Mouse (Mus musculus): ENCODE data around the gene Themis2.
A peak's percentile ranks its signal among the peaks of the same experiment; 100 is the strongest.

Gene Themis2

DNA sequence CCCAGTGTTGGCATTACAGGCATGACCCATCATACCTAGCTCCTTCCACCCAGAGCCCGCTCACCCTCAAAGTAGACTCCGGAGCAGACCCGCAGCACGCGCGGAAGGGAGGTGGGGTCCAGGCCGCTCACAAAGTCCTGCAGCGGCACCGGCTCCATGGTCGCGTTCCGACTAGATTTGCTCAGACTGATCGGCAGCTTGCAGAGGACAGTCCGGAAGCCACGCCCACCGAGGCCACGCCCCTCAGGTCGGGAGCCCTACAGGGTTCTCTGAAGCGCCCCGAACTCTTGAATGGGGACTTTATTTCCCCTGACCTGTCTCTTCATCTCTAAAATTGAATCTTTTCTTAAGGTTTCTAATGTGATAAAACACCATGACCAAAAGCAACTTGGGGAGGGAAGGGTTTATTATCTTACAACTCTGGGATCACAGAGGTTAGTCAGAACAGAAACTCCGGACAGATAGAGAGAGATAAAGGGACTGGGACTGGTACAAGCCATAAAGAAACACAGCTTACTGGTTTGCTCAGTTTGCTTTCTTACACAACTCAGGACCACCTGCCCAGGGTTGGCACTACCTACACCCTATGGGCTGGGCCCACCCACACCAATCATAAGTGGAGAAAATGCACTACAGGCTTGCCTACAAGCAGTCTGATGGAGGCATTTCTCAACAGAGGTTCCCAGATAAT lies at the start of gene Themis2:
Themis2 (minus strand) TSS at position 192 of the 691 bp plus-strand sequence.
- peak; percentile 59 for DNase-seq (ENCODE audit: low read depth, low spot score)

DNA sequence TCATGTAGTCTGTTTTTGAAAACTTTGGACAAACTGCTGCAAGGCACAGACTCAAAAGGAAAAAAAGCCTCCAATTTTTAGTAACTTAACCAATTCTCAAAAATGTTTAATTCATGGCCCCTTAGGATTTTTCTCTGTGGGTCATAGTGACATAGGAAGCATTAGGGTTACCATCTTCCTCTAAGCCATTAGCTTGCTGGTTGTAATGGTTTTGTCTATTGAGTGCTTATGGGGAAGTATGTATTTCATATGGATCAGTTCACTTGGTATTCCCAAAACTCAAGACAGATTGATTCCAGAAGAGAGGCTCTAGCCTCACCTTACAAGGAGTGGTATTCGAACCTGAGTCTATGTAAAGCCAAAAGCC lies 47.5 kb upstream of the Themis2 start:
- no peak for DNase-seq (ENCODE audit: low read depth, low spot score)

- peak; percentile 96 for DNase-seq (ENCODE audit: low read depth, low spot score)
These were observed 47.0 kb upstream of the Themis2 start, which contains the start of gene Ppp1r8 for GRCm38 (mm10) chr4:132842970-132843704. Ppp1r8 (minus strand) TSS chr4:132843169.

DNA sequence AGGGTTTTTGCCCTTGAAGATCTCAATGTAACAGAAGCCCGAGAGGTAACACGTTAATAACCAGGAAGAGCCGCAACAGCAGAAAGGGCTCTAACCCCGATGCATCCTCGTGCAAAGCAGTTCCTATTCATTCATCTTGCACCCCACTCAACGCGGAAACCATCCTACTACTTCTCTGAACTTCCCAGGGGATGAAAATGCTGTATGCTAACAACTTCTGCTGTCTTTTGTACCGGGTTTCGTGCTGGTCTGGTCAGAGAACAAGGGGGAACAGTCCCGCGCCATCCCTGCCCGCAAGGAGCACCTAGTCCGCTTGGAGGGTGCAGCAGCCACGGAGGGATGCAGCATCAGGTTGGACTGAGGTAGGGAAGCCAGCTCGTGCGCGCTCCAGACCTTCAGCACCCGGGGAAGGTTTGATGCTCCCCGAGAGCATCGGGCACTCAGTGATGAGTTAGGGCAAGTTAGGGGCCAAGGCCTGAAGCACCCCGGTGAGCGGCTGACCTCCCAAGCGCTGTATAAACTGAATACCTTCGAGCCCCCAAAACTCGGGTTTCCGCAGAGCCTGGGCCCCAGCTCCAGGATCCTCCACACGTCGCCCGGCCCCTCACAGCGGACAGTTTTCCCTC lies 46.2 kb upstream of the Themis2 start:
- DNase-seq (ENCODE audit: low read depth, low spot score), result no peak

- DNase-seq (ENCODE audit: low read depth, low spot score), result no peak
These were observed 45.3 kb upstream of the Themis2 start for GRCm38 (mm10) chr4:132841493-132841892.

DNA sequence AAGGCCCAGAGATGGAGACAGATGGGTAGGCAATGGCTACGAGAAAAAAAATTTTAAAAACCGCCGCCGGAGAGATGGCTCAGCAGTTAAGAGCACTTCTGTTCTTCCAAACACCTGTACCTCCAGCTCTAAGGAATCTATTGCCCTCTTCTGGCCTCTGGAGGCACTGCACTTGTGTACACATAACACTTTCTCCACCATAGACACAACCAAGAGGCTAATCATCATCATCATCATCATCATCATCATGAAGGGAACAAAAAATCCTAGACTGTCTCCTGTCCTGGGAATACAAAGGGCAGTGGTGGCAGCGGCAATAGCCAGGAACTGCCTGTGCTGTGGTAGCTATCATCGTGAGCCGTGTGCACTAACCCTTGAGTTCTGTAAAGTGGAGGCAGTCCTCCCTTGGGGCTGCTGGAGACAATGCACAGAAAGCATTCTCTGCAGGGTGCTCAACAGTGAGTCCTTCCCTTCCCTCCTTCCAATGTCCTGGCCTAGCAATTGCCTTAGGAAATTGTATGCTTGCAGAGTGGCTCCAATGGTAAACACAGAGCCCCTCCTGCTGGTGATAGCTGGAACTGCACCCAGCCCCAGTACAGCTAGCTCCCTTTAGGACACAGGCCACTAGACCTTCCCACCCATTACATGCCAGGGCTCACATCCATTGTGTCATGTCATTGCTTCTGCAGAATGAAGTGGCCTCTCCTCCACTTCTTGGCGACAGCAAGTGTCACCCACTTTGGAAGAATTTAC lies 27.6 kb upstream of the Themis2 start:
- peak; percentile 55 for DNase-seq (ENCODE audit: low read depth, low spot score)

- no peak for DNase-seq (ENCODE audit: low read depth, low spot score)
These were observed 22.3 kb upstream of the Themis2 start for GRCm38 (mm10) chr4:132818442-132818841.

DNA sequence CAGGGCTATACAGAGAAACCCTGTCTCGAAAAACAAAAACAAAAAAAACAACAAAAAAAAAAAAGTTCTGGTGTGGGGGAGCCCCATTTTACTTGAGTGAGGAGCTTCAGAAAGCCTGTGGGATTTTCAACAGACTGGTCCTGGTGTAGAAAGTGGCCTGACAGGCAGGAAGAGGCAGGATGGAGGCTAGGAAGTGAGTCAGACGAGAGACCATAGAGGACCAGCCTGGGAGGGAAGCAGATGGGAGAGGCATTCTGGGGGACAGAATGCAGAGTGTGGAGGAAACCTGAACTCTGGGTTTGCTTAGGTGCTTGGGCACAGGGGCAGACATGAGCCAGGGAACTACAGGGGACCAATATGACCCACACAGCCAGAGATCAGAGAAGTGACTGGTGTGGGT lies 20.7 kb upstream of the Themis2 start:
- no peak for DNase-seq (ENCODE audit: low read depth, low spot score)

DNA sequence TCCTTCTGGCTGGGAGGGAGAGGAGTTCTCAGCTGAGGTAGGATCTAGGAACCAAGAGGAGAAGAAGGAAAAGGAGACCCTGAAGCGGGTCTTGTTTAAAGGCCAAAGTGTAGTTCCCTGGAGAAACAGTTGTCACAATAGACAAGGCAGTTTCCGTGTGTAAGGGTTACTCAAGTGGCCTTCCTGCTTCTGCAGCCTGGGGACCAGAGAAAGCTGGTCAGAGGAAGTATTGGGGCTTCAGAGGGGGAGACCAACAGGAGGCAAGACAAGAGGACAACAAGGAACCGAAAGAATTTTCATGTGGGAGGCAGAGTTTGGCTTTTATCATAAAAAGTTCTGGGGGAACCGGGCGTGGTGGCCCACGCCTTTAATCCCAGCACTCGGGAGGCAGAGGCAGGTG lies 20.2 kb upstream of the Themis2 start:
- no peak for DNase-seq (ENCODE audit: low read depth, low spot score)

DNA sequence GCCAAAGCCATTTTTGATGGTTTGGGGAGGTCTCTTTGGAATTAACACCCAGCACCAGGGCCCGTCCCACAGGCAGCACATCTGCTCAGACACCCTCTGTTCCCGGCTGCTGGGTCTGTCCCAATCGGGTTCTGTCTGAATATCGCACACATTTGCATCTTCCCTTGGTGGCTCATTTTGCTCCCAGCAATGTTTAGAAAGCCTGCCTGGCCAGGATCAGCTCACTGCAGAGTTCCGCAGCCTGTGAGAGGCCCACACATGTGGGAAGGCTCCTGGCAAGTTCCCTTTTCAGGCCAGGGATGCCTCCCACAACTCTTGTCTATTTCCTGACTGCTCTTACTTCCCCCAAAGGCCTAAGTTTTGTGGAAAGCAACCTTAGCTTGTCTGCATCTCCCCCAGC lies 13.4 kb upstream of the Themis2 start:
- DNase-seq (ENCODE audit: low read depth, low spot score), result no peak

GRCm38 (mm10) chr4:132807771-132808641 lies 11.8 kb upstream of the Themis2 start:
- DNase-seq (ENCODE audit: low read depth, low spot score), result no peak

DNA sequence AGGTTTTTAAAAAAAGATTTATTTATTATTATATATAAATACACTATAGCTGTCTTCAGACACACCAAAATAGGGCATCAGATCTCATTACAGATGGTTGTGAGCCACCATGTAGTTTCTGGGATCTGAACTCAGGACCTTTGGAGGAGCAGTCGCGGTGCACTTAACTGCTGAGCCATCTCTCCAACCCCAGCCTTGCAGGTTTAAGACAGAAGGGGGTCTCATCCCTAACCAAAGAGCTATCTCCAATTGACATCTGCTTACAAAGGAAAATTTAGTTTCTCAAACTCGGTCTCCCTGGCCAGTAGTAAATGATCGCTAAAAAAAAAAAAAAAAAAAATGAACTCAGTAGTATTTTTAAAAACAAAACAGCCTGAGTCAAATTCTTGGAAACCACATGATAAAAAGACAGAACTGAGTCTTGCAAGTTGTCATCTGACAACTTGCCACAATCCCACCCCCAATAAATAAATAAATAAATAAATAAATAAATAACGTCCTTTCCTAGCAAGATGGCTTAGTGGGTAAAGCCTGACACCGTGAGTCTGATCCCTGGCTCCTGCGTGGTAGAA lies 10.5 kb upstream of the Themis2 start:
- DNase-seq (ENCODE audit: low read depth, low spot score), result no peak

- no peak for DNase-seq (ENCODE audit: low read depth, low spot score)
These were observed 9.5 kb upstream of the Themis2 start for GRCm38 (mm10) chr4:132805599-132806197.

- DNase-seq (ENCODE audit: low read depth, low spot score), result no peak
These were observed 9.0 kb upstream of the Themis2 start for GRCm38 (mm10) chr4:132805146-132805545.

DNA sequence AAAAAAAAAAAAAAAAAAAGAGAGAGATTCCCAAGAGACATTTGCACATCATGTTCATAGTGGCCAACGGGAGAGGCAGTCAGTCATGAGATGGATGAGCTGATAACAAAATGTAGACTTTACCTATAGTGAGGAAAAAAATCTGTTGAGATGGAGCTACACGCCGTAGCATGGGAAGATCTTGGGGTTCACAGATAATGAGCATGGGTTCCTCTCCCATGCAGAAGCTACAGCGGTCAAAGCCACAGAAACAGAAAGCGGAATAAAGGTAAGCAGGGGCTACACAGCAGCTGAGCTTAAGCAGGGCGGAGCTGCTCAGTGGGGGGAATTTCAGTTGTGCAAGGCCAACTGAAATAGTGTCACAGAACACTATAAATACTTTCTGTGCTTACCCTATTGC lies 8.1 kb upstream of the Themis2 start:
- DNase-seq (ENCODE audit: low read depth, low spot score), result no peak

DNA sequence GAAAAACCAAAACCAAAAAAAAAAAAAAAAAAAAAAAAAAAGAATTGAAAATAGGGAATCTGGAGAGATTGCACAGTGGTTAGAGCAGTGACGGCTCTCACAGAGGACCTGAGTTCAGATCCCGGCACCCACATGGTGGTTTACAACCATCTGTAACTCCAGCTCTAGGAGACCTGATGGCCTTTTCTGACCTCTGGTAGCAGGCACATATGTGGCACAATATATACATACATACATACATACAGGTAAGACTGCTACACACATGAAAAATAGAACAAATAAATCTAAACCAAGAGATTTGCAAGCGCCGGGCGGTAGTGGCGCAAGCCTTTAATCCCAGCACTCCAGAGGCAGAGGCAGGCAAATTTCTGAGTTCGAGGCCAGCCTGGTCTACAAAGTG lies 7.7 kb upstream of the Themis2 start:
- DNase-seq (ENCODE audit: low read depth, low spot score), result no peak

GRCm38 (mm10) chr4:132803212-132803611 lies 7.0 kb upstream of the Themis2 start:
- DNase-seq (ENCODE audit: low read depth, low spot score), result no peak

DNA sequence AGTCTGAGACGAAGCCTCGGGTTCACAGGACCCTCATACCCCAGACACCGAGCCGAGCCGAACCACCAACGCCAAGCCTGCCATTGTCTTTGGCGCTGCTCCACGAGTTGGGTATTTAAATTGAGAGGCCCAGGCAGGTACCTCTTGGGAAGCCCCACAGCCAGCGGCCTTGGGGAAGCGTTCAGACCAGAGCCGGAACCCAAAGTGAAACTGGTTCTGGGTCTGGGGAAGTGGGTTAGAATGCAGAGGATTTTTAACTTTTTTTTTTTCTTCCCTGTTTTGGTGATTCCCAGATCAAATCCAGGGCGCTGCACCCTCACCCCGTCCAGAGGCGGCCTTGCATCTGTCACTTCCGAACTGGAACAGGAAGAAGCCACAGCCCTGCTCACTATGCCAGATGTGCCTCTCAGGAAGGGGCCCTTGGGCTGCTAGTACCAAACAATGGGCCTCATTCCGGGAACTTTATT lies 6.0 kb upstream of the Themis2 start:
- no peak for DNase-seq (ENCODE audit: low read depth, low spot score)

DNA sequence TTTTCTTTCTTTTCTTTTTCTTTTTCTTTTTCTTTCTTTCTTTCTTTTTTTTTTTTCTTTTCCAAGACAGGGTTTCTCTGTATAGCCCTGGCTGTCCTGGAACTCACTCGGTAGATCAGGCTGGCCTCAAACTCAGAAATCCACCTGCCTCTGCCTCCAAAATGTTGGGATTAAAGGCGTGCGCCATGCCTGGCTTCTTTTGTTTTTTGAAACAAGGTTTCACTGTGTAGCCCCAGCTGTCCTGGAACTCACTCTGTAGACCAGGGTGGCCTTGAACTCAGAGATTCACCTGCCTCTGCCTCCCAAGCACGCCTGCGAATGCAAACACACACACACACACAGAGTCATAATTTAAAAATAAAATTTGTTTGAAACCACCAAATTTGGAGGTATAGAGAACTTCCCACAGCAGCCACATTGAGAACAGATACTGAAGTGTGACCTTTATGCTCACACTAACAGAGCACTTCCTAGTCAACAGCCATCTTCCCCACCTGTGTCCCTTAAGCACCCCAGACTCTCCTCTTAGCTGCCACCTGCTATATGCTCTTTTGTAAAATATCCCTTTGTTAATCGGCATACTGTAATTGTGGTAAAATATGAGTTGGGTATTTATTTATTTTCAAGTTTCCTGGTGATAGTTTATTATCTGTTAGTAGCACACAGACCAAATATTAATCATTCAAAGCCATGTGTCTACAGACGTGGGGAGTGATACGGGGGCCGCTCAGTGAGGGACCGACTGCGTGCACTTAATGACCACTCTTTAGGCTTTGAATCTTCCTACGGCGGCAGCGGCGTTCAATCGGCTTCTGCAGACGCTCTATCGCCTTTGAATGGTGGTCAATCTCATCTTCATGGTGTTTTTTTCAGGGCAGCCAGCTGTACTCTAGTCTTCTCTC lies 5.2 kb upstream of the Themis2 start:
- DNase-seq (ENCODE audit: low read depth, low spot score), result no peak
